Mouse (Mus musculus) left cerebral cortex, adult 18-20 months (tissue): Measurements from ENCODE around the gene Anks1b. TPM values are rescaled to one million over a fixed set of nuclear protein-coding genes. Genes with fewer than 3 reads are reported as not detected.
A peak's percentile ranks its signal among the peaks of the same experiment; 100 is the strongest.

Experiments used
- DNase-seq, 2 experiments: peaks; one replicate each; pipeline ENCODE4 v3.0.0; 2021 to 2022; ENCODE audit warnings: low spot score in 2 of 2, mixed read lengths in 1 of 2
- total RNA-seq, 2 experiments: library from RNA; stranded (reverse); gene quantifications; 2 replicates each; pipeline ENCODE4 v1.2.3; 2021

Gene Anks1b
- total RNA-seq, 2 experiments from 2014 or later, result 437 to 438 TPM

- no peak for DNase-seq
Observed at GRCm38 (mm10) chr10:89946636-89947349, 73.5 kb downstream of the Anks1b start.

- DNase-seq, result no peak
Observed at GRCm38 (mm10) chr10:89974361-89974760, 101.1 kb downstream of the Anks1b start.

GRCm38 (mm10) chr10:89975431-89975841, 102.1 kb downstream of the Anks1b start:
- DNase-seq, result no peak

- DNase-seq, result no peak
Observed at GRCm38 (mm10) chr10:89976577-89976976, 103.3 kb downstream of the Anks1b start.

GRCm38 (mm10) chr10:89994171-89994570, 120.9 kb downstream of the Anks1b start:
- DNase-seq, result peak in 1 of 2 experiments; percentile 19

- DNase-seq, result no peak
Observed at GRCm38 (mm10) chr10:89995621-89996428, 122.5 kb downstream of the Anks1b start.

GRCm38 (mm10) chr10:90003980-90004729, 130.8 kb downstream of the Anks1b start:
- no peak for DNase-seq

- no peak for DNase-seq
Observed at GRCm38 (mm10) chr10:90004882-90005281, 131.6 kb downstream of the Anks1b start.

- DNase-seq, result no peak
Observed at GRCm38 (mm10) chr10:90033037-90033436, 159.7 kb downstream of the Anks1b start.

GRCm38 (mm10) chr10:90043287-90043686, 170.0 kb downstream of the Anks1b start:
- DNase-seq, result no peak

GRCm38 (mm10) chr10:90043773-90044172, 170.5 kb downstream of the Anks1b start:
- DNase-seq, result no peak

- DNase-seq, result no peak
Observed at GRCm38 (mm10) chr10:90044229-90044628, 170.9 kb downstream of the Anks1b start.

GRCm38 (mm10) chr10:90068651-90069050, 195.3 kb downstream of the Anks1b start:
- DNase-seq, result no peak

GRCm38 (mm10) chr10:90077930-90078329, 204.6 kb downstream of the Anks1b start:
- no peak for DNase-seq

- no peak for DNase-seq
Observed at GRCm38 (mm10) chr10:90081151-90081550, 207.8 kb downstream of the Anks1b start.

- DNase-seq, result no peak
Observed at GRCm38 (mm10) chr10:90081630-90082029, 208.3 kb downstream of the Anks1b start.

- DNase-seq, result no peak
Observed at GRCm38 (mm10) chr10:90093877-90094276, 220.6 kb downstream of the Anks1b start.

GRCm38 (mm10) chr10:90112662-90113061, 239.4 kb downstream of the Anks1b start:
- DNase-seq, result no peak

- DNase-seq, result no peak
Observed at GRCm38 (mm10) chr10:90116867-90117266, 243.6 kb downstream of the Anks1b start.

- no peak for DNase-seq
Observed at GRCm38 (mm10) chr10:90117836-90118235, 244.5 kb downstream of the Anks1b start.

- DNase-seq, result no peak
Observed at GRCm38 (mm10) chr10:90137538-90137937, 264.2 kb downstream of the Anks1b start.

- DNase-seq, result no peak
Observed at GRCm38 (mm10) chr10:90140947-90141346, 267.6 kb downstream of the Anks1b start.
